Mouse (Mus musculus): ENCODE data around the gene Ubr2. TPM values are rescaled to one million over a fixed set of nuclear protein-coding genes. Genes with fewer than 3 reads are reported as not detected.
A peak's percentile ranks its signal among the peaks of the same experiment; 100 is the strongest.

The Ubr2 gene
- total RNA-seq, 2 experiments from 2014 or later = 51.3 to 54.5 TPM

- DNase-seq (ENCODE audit: extremely low spot score in 1 of 2, low spot score in 2 of 2) = no peak
- intact Hi-C loops (cut with DNase I) = loop anchor here (5.0 kb wide), 1 partner anchor 42 kb away; no protein-coding TSS in a partner anchor
Observed at GRCm38 (mm10) chr17:46940461-46940860, 69.9 kb downstream of the Ubr2 start.

- intact Hi-C loops (cut with DNase I) = no loop called here
- peak; percentile 13 to 65 for DNase-seq (ENCODE audit: extremely low spot score in 1 of 2, low spot score in 2 of 2)
Observed at GRCm38 (mm10) chr17:46933557-46934348, 76.6 kb downstream of the Ubr2 start.

- no peak for DNase-seq (ENCODE audit: extremely low spot score in 1 of 2, low spot score in 2 of 2)
- intact Hi-C loops (cut with DNase I) = no loop called here
Observed at GRCm38 (mm10) chr17:46932961-46933360, 77.4 kb downstream of the Ubr2 start.

- intact Hi-C loops (cut with DNase I) = no loop called here
- no peak for DNase-seq (ENCODE audit: extremely low spot score in 1 of 2, low spot score in 2 of 2)
Observed at GRCm38 (mm10) chr17:46929897-46930296, 80.5 kb downstream of the Ubr2 start.

DNA sequence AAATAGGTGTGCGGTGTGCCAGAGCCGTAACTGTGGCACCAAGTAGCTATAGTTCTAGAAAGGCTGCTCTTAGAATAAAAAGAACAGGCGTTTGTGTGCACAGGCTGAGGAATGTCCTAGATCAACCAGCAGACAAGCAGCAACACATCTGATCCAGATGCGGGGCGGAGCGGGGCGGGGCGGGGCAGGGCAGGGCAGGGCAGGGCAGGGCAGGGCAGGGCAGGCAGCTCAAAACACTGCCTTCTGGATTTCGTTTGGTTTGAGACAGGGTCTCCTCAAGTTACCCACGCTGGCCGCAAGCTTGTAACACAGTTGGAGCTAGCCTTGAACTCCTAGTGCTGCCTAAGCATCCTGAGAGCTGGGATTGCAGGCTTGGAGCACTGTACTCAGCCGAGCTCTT lies 81.1 kb downstream of the Ubr2 start:
- DNase-seq (ENCODE audit: extremely low spot score in 1 of 2, low spot score in 2 of 2) = no peak
- intact Hi-C loops (cut with DNase I) = no loop called here

GRCm38 (mm10) chr17:46927781-46928180 lies 82.6 kb downstream of the Ubr2 start:
- no peak for DNase-seq (ENCODE audit: extremely low spot score in 1 of 2, low spot score in 2 of 2)
- intact Hi-C loops (cut with DNase I) = no loop called here

DNA sequence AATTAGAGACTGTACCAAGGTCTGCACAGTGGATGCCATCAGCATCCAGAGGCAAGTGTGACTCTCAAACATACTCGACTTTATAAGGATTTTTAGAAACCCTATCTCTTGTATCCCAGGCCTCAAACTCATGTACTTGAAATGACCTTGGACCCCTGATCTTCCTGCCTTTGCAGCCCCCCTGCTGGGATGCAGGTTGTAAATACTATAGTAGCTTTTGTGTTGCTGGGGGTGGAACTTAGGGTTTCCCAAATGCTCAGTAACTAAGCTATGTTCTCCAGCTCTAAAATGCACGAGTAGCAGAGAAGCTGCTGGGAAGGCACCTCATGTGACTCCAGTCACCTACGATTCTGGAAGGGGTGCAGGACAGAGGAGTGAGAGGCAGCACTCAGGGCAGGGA lies 83.4 kb downstream of the Ubr2 start:
- intact Hi-C loops (cut with DNase I) = no loop called here
- DNase-seq (ENCODE audit: extremely low spot score in 1 of 2, low spot score in 2 of 2) = no peak

DNA sequence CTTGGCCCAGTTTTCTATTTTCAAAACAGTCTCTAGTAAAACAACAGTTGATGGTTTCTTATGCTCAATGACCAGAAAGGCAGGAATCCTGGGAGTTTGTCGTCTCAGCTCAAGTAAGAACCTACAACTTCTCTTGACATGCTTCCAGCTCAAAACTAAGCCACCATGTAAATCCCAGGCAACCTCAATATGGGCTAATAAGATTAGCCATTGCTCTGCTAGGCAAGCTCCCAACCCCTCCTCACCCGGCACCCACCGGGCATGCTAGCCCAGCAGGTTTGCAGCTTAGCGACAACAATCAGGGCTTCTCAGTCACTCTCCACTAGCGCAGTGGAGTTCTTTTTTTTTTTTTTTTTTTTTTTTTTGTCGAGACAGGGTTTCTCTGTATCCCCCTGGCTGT lies 84.2 kb downstream of the Ubr2 start:
- intact Hi-C loops (cut with DNase I) = no loop called here

GRCm38 (mm10) chr17:46920855-46921254 lies 89.5 kb downstream of the Ubr2 start:
- intact Hi-C loops (cut with DNase I) = no loop called here

More for the DNA sequence above, 84.2 kb downstream of the Ubr2 start:
- no peak for DNase-seq (ENCODE audit: extremely low spot score in 1 of 2, low spot score in 2 of 2)

DNA sequence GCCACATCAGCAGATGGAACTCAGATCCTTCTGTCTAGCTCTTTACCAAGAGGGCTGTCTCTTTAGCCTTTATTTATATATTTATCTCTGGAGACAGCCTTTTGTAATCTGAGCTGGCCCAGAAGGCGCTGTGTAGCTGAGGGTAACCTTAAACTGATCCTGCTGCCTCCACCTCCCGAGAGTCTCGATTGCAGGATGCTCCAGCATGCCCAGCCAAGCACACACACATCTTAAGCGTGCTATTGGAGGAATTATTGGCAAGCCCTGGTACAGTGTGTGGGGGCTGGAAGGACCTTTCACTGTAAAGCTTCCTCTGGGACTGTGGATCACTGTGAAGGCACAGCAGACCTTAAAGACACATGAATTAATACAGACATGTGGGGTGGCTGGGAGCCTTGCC lies 91.4 kb downstream of the Ubr2 start:
- intact Hi-C loops (cut with DNase I) = no loop called here
- no peak for DNase-seq (ENCODE audit: extremely low spot score in 1 of 2, low spot score in 2 of 2)

More at GRCm38 (mm10) chr17:46920855-46921254, 89.5 kb downstream of the Ubr2 start:
- no peak for DNase-seq (ENCODE audit: extremely low spot score in 1 of 2, low spot score in 2 of 2)

GRCm38 (mm10) chr17:46915129-46915528 lies 95.2 kb downstream of the Ubr2 start:
- intact Hi-C loops (cut with DNase I) = no loop called here
- no peak for DNase-seq (ENCODE audit: extremely low spot score in 1 of 2, low spot score in 2 of 2)

DNA sequence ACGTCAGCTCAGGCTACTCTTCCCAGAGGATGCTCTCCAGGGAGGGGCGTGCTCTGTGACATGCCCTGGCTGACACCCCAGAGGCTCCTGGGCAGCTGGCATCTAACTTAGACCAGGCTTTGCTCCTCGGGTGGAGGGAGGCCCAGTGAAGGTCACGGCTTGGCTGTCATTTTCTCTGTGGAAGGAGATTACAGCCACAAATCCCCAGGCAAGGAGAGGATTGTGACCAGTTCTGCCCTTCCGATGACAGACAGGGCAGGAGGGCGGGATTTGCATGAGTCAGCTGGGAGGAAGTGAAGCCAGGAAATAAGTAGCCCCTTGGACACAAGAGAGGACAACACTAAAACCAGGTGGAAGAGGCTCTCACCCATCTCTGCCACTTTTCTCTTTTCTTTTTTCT lies 98.0 kb downstream of the Ubr2 start:
- intact Hi-C loops (cut with DNase I) = no loop called here
- no peak for DNase-seq (ENCODE audit: extremely low spot score in 1 of 2, low spot score in 2 of 2)

DNA sequence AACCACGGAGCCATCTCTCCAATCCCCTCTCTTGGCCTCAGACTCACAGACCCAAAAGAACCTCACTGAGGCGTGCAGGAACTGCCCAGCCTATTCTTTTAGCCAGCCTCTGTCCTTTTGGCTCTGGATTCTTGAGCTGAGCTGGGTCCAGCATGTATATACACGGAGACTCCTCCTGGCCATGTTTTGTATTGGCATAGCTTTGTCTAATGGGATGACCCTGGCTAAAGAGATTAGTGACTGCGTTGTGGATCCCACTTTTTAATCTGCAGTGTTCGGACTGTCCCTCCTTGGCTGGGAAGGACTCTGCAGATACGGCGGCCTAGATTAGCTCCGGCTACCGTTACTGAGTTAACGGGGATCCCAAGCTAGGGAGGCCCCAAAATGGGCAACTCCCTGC lies 100.2 kb downstream of the Ubr2 start, which contains the start of gene Prph2:
Gene Prph2 (plus strand): TSS at position 274 of the 400 bp plus-strand sequence.
- DNase-seq (ENCODE audit: extremely low spot score in 1 of 2, low spot score in 2 of 2) = no peak
- intact Hi-C loops (cut with DNase I) = no loop called here

- DNase-seq (ENCODE audit: extremely low spot score in 1 of 2, low spot score in 2 of 2) = peak; percentile 65 to 76
- intact Hi-C loops (cut with DNase I) = no loop called here
Observed at GRCm38 (mm10) chr17:46903876-46904490, 106.4 kb downstream of the Ubr2 start.

GRCm38 (mm10) chr17:46900941-46901340 lies 109.4 kb downstream of the Ubr2 start:
- no peak for DNase-seq (ENCODE audit: extremely low spot score in 1 of 2, low spot score in 2 of 2)
- intact Hi-C loops (cut with DNase I) = no loop called here

DNA sequence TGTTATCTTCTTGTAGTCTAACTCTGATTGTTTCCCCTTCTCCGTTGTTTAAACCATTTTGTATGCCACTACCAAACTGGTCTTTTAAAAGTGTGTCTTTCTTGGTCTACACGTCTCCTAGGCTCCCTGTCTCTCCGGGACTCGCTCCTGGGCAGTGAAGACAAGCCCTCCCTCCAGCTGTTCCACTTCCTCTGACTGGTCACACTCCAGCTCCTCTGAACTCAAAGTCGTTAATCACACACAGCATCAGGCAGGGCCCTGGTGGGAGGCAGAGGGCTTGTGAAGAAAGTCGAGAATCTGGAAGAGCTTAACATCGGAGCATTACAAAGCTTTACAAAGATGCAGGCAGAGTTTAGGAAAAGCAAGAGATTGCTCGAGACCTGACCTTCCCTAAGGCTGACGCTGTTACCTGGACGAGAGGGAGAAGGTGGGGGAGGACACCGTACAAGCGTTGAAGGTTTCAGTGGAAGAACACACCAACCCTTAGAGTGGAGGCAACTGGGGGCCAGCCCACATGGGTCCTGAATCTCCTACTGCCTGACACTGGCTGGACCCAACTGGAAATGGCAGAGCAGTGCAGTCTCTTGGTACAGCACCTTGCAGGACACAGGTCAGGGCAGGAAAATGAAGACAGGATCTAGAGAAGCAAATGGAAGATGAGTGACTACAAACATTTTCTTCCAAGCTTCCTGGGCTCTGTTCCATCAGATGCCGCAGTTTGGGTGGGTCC lies 113.0 kb downstream of the Ubr2 start:
- intact Hi-C loops (cut with DNase I) = no loop called here

GRCm38 (mm10) chr17:46895426-46895825 lies 114.9 kb downstream of the Ubr2 start:
- intact Hi-C loops (cut with DNase I) = no loop called here
- no peak for DNase-seq (ENCODE audit: extremely low spot score in 1 of 2, low spot score in 2 of 2)

More for the DNA sequence above, 113.0 kb downstream of the Ubr2 start:
- DNase-seq (ENCODE audit: extremely low spot score in 1 of 2, low spot score in 2 of 2) = no peak

DNA sequence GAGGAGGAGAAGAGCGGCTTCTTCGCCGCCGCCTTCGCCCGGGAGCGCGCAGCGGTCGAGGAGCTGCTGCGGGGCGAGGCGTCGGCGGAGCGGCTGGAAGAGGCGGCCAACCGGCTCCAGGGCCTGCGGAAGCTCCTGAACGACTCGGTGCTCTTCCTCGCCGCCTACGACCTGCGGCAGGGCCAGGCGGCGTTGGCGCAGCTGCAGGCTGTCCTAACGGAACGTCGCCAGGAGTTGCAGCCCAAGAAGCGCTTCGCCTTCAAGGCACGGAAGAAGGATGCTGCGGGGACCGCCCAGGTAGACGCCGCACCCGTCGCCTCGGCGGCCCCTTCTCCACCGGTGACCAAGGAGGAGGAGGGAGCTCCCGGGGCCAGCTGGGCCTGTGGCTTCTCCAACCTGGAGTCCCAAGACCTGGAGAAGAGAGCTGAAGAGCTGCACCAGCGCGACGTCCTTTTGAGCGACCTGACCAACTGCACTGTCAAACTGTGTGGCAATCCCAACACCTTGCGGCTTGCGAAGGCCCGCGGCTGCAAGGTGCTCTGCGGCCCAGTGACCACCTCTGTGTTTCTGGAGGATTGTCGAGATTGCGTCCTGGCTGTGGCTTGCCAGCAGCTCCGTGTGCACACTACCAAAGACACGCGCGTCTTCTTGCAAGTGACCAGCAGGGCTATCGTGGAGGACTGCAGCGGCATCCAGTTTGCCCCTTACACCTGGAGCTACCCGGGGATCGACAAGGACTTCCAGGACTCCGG lies 119.3 kb downstream of the Ubr2 start:
- intact Hi-C loops (cut with DNase I) = no loop called here
- peak; percentile 26 to 71 for DNase-seq (ENCODE audit: extremely low spot score in 1 of 2, low spot score in 2 of 2)
